Comparison of ENCODE assay signal across 13 mouse cellular contexts in the genomic region with DNA sequence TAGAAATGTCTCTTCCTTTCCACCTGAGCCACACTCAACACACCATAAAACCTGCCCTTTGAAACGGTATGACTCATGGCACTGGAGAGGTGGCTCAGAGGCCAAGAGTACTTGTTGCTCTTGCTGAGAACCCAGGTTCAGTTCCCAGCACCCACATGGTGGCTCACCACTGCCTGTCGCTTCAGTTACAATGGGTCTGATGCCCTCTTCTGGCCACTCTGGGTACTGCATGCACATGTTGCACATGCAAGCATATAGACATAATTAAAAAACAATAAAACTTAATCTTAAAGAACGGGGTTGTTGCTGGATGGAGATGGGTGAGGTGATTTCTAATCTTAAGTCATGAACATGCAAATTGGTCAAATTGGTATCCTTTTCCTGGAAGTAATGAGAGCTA. TPM values are rescaled to one million over a fixed set of nuclear protein-coding genes. Genes with fewer than 3 reads are reported as not detected.
A peak's percentile ranks its signal among the peaks of the same experiment; 100 is the strongest.
DNase-seq lines count a peak whose midpoint lies in the region; TF ChIP-seq lines count a peak whose summit lies in the region.
"Had no signal": no experiment of that assay in that cellular context is flagged by ENCODE, and none has a peak within 500 bp of the region (broad histone marks: within the 10 kb centered on the region; RNA-seq: fewer than 3 reads in every experiment).

No protein-coding gene starts in this region.

- TF ChIP-seq CTCF in layer of hippocampus, adult 2 months (conservative IDR thresholded peaks at IDR 0.05): peak; percentile 65

- no peak overlapping the region for H3K27ac ChIP-seq in layer of hippocampus, adult 2 months
- H3K27ac ChIP-seq: liver, embryonic 15.5 days had no signal

- no peak for DNase-seq in layer of hippocampus, adult 2 months (ENCODE audit: low spot score in 2 of 2)
- no peak for DNase-seq in layer of hippocampus, adult 9-10 months (ENCODE audit: low spot score)
- peak; percentile 19 for DNase-seq in right cerebral cortex, postnatal 4 days
- no peak for DNase-seq in right cerebral cortex, adult 2 months (ENCODE audit: low spot score in 2 of 2)
- DNase-seq in ZHBTc4 (ENCODE audit: low read depth, low spot score): peak; percentile 77
- peak; percentile 71 for DNase-seq in testis, postnatal 14 days (ENCODE audit: low spot score)
- no peak for DNase-seq in urinary bladder, postnatal 10 days (ENCODE audit: low spot score)
- DNase-seq: adrenal gland, postnatal 36 days; cerebellum, adult 9-10 months; heart, adult 18-20 months; heart, postnatal 36 days; thymus, postnatal 36 days had no signal

- no peak overlapping the region for H3K4me3 ChIP-seq in layer of hippocampus, adult 2 months
- H3K4me3 ChIP-seq: liver, embryonic 15.5 days had no signal

RNA-seq across cellular contexts. Expression of a gene that starts 7.7 kb away (rescaled TPM):
- total RNA-seq in layer of hippocampus, adult 2 months (2021): 10 to 100 TPM; 24.0 to 26.4 TPM

RNA-seq across cellular contexts. Expression of a gene that starts 8.3 kb away (rescaled TPM):
- 10 to 100 TPM; 24.7 to 28.6 TPM for total RNA-seq in layer of hippocampus, adult 2 months (2021)
- total RNA-seq: heart, adult 18-20 months; heart, postnatal 36 days had no signal

Comparison
In these comparisons a context has a peak if more than half of its experiments do, and no peak if none do; other contexts are left out.
1. DNase-seq: peak in right cerebral cortex, postnatal 4 days (single experiment), ZHBTc4 (single experiment) and testis, postnatal 14 days (single experiment); none in layer of hippocampus, adult 2 months (0 of 2), layer of hippocampus, adult 9-10 months (single experiment), right cerebral cortex, adult 2 months (0 of 2) and urinary bladder, postnatal 10 days (single experiment).